Mouse (Mus musculus) right cerebral cortex, adult 2 months (tissue): ENCODE measurements around the gene St3gal4.

Experiments
- DNase-seq, 2 experiments: peaks; one replicate each; pipeline ENCODE4 v3.0.0; 2021 to 2022; ENCODE audit warnings: low spot score in 2 of 2

The St3gal4 gene

GRCm38 (mm10) chr9:35107396-35107795 lies 11.7 kb downstream of the St3gal4 start:
- no peak for DNase-seq

- DNase-seq, result no peak
Observed at GRCm38 (mm10) chr9:35105884-35106880, 12.9 kb downstream of the St3gal4 start.

GRCm38 (mm10) chr9:35105438-35105837 lies 13.6 kb downstream of the St3gal4 start:
- no peak for DNase-seq

GRCm38 (mm10) chr9:35104711-35105110 lies 14.4 kb downstream of the St3gal4 start:
- DNase-seq, result no peak

- DNase-seq, result no peak
Observed at GRCm38 (mm10) chr9:35098762-35099161, 20.3 kb downstream of the St3gal4 start.

- no peak for DNase-seq
Observed at GRCm38 (mm10) chr9:35097901-35098300, 21.2 kb downstream of the St3gal4 start.

GRCm38 (mm10) chr9:35095726-35096125 lies 23.3 kb downstream of the St3gal4 start:
- no peak for DNase-seq

- DNase-seq, result no peak
Observed at GRCm38 (mm10) chr9:35093350-35093749, 25.7 kb downstream of the St3gal4 start.

GRCm38 (mm10) chr9:35092904-35093303 lies 26.2 kb downstream of the St3gal4 start:
- DNase-seq, result no peak

GRCm38 (mm10) chr9:35061446-35061845 lies 57.6 kb downstream of the St3gal4 start:
- DNase-seq, result peak in 1 of 2 experiments; percentile 10

- peak in 1 of 2 experiments; percentile 1 for DNase-seq
Observed at GRCm38 (mm10) chr9:35059881-35060280, 59.2 kb downstream of the St3gal4 start.

GRCm38 (mm10) chr9:35058596-35059354 lies 60.3 kb downstream of the St3gal4 start:
- peak in 1 of 2 experiments; percentile 0 for DNase-seq

GRCm38 (mm10) chr9:35058186-35058585 lies 60.9 kb downstream of the St3gal4 start:
- DNase-seq, result no peak

GRCm38 (mm10) chr9:35057631-35058030 lies 61.4 kb downstream of the St3gal4 start:
- no peak for DNase-seq

GRCm38 (mm10) chr9:35056611-35057010 lies 62.5 kb downstream of the St3gal4 start:
- no peak for DNase-seq

- peak in 1 of 2 experiments; percentile 1 for DNase-seq
Observed at GRCm38 (mm10) chr9:35055528-35056330, 63.3 kb downstream of the St3gal4 start.

- DNase-seq, result peak in 1 of 2 experiments; percentile 7
Observed at GRCm38 (mm10) chr9:35053669-35054068, 65.4 kb downstream of the St3gal4 start.

- no peak for DNase-seq
Observed at GRCm38 (mm10) chr9:35053081-35053480, 66.0 kb downstream of the St3gal4 start.

- no peak for DNase-seq
Observed at GRCm38 (mm10) chr9:35052671-35053070, 66.4 kb downstream of the St3gal4 start.

GRCm38 (mm10) chr9:35051666-35052065 lies 67.4 kb downstream of the St3gal4 start:
- DNase-seq, result no peak

GRCm38 (mm10) chr9:35050701-35051454 lies 68.2 kb downstream of the St3gal4 start:
- DNase-seq, result no peak
